Mouse (Mus musculus): ENCODE results near the gene Gm49416. TPM values are rescaled to one million over a fixed set of nuclear protein-coding genes. Genes with fewer than 3 reads are reported as not detected.
A peak's percentile ranks its signal among the peaks of the same experiment; 100 is the strongest.
"Not testable (repeated sequence)": the region's sequence is repeated elsewhere in the genome, so short reads cannot be mapped to it uniquely, and the experiment has no call there.

The Gm49416 gene
- polyA plus RNA-seq, 2 experiments, result not detected

- H3K9me3 ChIP-seq (ENCODE audit: control insufficient read depth, low read length), result no peaks in the 10 kb centered on the region
- DNase-seq (ENCODE audit: low read depth in 3 of 3, low spot score in 3 of 3), result no peak
- WGBS (ENCODE audit: insufficient replicate concordance), result 57% methylated on average over 10 of the region's 10 CpGs
Observed at GRCm38 (mm10) chr19:8852236-8852928, 36.3 kb upstream of the Gm49416 start.

GRCm38 (mm10) chr19:8853117-8853516 lies 35.6 kb upstream of the Gm49416 start:
- WGBS (ENCODE audit: insufficient replicate concordance), result 73% methylated on average over 3 of the region's 3 CpGs

More at GRCm38 (mm10) chr19:8852236-8852928, 36.3 kb upstream of the Gm49416 start:
- no peak overlapping the region for H3K4me3 ChIP-seq (ENCODE audit: insufficient read depth in 1 of 2, low read depth in 2 of 2, low read length in 2 of 2)
- no peaks in the 10 kb centered on the region; the same call in 1 of the 2 replicates for H3K36me3 ChIP-seq (replicated peaks; ENCODE audit: control insufficient read depth, insufficient read depth, low read depth)
- 0 out of 4 replicates have a peak, but pooled peaks cover 0 to 4% of the 10 kb centered on the region in 2 experiments for H3K4me1 ChIP-seq (replicated peaks; ENCODE audit: control insufficient read depth in 2 of 2, insufficient read depth in 2 of 2, low read length in 1 of 2)
- H3K4me2 ChIP-seq (ENCODE audit: low read depth), result no peak overlapping the region
- no peak overlapping the region for H3K27ac ChIP-seq
- no peak for ATAC-seq (ENCODE audit: insufficient read depth)
- no peaks in the 10 kb centered on the region for H3K27me3 ChIP-seq (ENCODE audit: control insufficient read depth, insufficient read depth, low read length)
- no peak for TF ChIP-seq CTCF (IDR thresholded peaks at IDR 0.05; ENCODE audit: low read depth)
- TF ChIP-seq EP300 (IDR thresholded peaks at IDR 0.05; ENCODE audit: low read depth), result no peak
- no peak overlapping the region for H3K9ac ChIP-seq (replicated peaks)

GRCm38 (mm10) chr19:8857689-8858088 lies 31.0 kb upstream of the Gm49416 start:
- Histone ChIP-seq H3K27ac (no peak overlapping the region), H3K4me1 (replicated peaks; ENCODE audit: control insufficient read depth in 2 of 2, insufficient read depth in 2 of 2, low read length in 1 of 2) (no peaks in the 10 kb centered on the region), H3K36me3 (replicated peaks; ENCODE audit: control insufficient read depth, insufficient read depth, low read depth) (no peaks in the 10 kb centered on the region), H3K9me3 (ENCODE audit: control insufficient read depth, low read length) (no peaks in the 10 kb centered on the region), H3K9ac (replicated peaks) (no peak overlapping the region), H3K4me2 (ENCODE audit: low read depth) (no peak overlapping the region), H3K4me3 (ENCODE audit: insufficient read depth in 1 of 2, low read depth in 2 of 2, low read length in 2 of 2) (no peak overlapping the region), H3K27me3 (ENCODE audit: control insufficient read depth, insufficient read depth, low read length) (no peaks in the 10 kb centered on the region)
- WGBS (ENCODE audit: insufficient replicate concordance), result 27% methylated on average over 4 of the region's 4 CpGs
- DNase-seq (ENCODE audit: low read depth in 3 of 3, low spot score in 3 of 3), result no peak
- TF ChIP-seq CTCF (IDR thresholded peaks at IDR 0.05; ENCODE audit: low read depth), result peak; percentile 78
- TF ChIP-seq EP300 (IDR thresholded peaks at IDR 0.05; ENCODE audit: low read depth), result no peak
- ATAC-seq (ENCODE audit: insufficient read depth), result no peak

More at GRCm38 (mm10) chr19:8853117-8853516, 35.6 kb upstream of the Gm49416 start:
- TF ChIP-seq CTCF (IDR thresholded peaks at IDR 0.05; ENCODE audit: low read depth) (no peak), EP300 (IDR thresholded peaks at IDR 0.05; ENCODE audit: low read depth) (no peak)
- H3K4me3 ChIP-seq (ENCODE audit: insufficient read depth in 1 of 2, low read depth in 2 of 2, low read length in 2 of 2), result no peak overlapping the region
- no peak overlapping the region for H3K9ac ChIP-seq (replicated peaks)
- no peak for DNase-seq (ENCODE audit: low read depth in 3 of 3, low spot score in 3 of 3)
- no peaks in the 10 kb centered on the region for H3K27me3 ChIP-seq (ENCODE audit: control insufficient read depth, insufficient read depth, low read length)
- 0 out of 4 replicates have a peak, but pooled peaks cover 0 to 4% of the 10 kb centered on the region in 2 experiments for H3K4me1 ChIP-seq (replicated peaks; ENCODE audit: control insufficient read depth in 2 of 2, insufficient read depth in 2 of 2, low read length in 1 of 2)
- ATAC-seq (ENCODE audit: insufficient read depth), result no peak
- H3K4me2 ChIP-seq (ENCODE audit: low read depth), result no peak overlapping the region
- no peaks in the 10 kb centered on the region for H3K36me3 ChIP-seq (replicated peaks; ENCODE audit: control insufficient read depth, insufficient read depth, low read depth)
- no peaks in the 10 kb centered on the region for H3K9me3 ChIP-seq (ENCODE audit: control insufficient read depth, low read length)
- no peak overlapping the region for H3K27ac ChIP-seq

- no peak for DNase-seq (ENCODE audit: low read depth in 3 of 3, low spot score in 3 of 3)
- 28% methylated on average over 1 of the region's 1 CpGs for WGBS (ENCODE audit: insufficient replicate concordance)
Observed at GRCm38 (mm10) chr19:8859018-8859417, 29.7 kb upstream of the Gm49416 start.

GRCm38 (mm10) chr19:8864265-8864664 lies 24.5 kb upstream of the Gm49416 start:
- DNase-seq (ENCODE audit: low read depth in 3 of 3, low spot score in 3 of 3) (no peak), ATAC-seq (ENCODE audit: insufficient read depth) (no peak)
- Histone ChIP-seq H3K27me3 (ENCODE audit: control insufficient read depth, insufficient read depth, low read length) (no peaks in the 10 kb centered on the region), H3K9me3 (ENCODE audit: control insufficient read depth, low read length) (no peaks in the 10 kb centered on the region), H3K4me1 (replicated peaks; ENCODE audit: control insufficient read depth in 2 of 2, insufficient read depth in 2 of 2, low read length in 1 of 2) (no peaks in the 10 kb centered on the region), H3K4me3 (ENCODE audit: insufficient read depth in 1 of 2, low read depth in 2 of 2, low read length in 2 of 2) (no peak overlapping the region), H3K4me2 (ENCODE audit: low read depth) (no peak overlapping the region), H3K9ac (replicated peaks) (no peak overlapping the region), H3K36me3 (replicated peaks; ENCODE audit: control insufficient read depth, insufficient read depth, low read depth) (no peaks in the 10 kb centered on the region), H3K27ac (no peak overlapping the region)
- WGBS (ENCODE audit: insufficient replicate concordance), result 76% methylated on average over 6 of the region's 6 CpGs
- TF ChIP-seq EP300 (IDR thresholded peaks at IDR 0.05; ENCODE audit: low read depth) (no peak), CTCF (IDR thresholded peaks at IDR 0.05; ENCODE audit: low read depth) (no peak)

More at GRCm38 (mm10) chr19:8859018-8859417, 29.7 kb upstream of the Gm49416 start:
- H3K27ac ChIP-seq, result no peak overlapping the region
- no peaks in the 10 kb centered on the region for H3K36me3 ChIP-seq (replicated peaks; ENCODE audit: control insufficient read depth, insufficient read depth, low read depth)
- H3K4me3 ChIP-seq (ENCODE audit: insufficient read depth in 1 of 2, low read depth in 2 of 2, low read length in 2 of 2), result no peak overlapping the region
- H3K4me2 ChIP-seq (ENCODE audit: low read depth), result no peak overlapping the region
- H3K9me3 ChIP-seq (ENCODE audit: control insufficient read depth, low read length), result no peaks in the 10 kb centered on the region
- ATAC-seq (ENCODE audit: insufficient read depth), result no peak
- no peaks in the 10 kb centered on the region for H3K27me3 ChIP-seq (ENCODE audit: control insufficient read depth, insufficient read depth, low read length)
- no peak overlapping the region for H3K9ac ChIP-seq (replicated peaks)
- no peaks in the 10 kb centered on the region for H3K4me1 ChIP-seq (replicated peaks; ENCODE audit: control insufficient read depth in 2 of 2, insufficient read depth in 2 of 2, low read length in 1 of 2)
- peak; percentile 70 for TF ChIP-seq CTCF (IDR thresholded peaks at IDR 0.05; ENCODE audit: low read depth)
- TF ChIP-seq EP300 (IDR thresholded peaks at IDR 0.05; ENCODE audit: low read depth), result no peak

GRCm38 (mm10) chr19:8870381-8870780 lies 18.3 kb upstream of the Gm49416 start:
- Histone ChIP-seq H3K4me1 (replicated peaks; ENCODE audit: control insufficient read depth in 2 of 2, insufficient read depth in 2 of 2, low read length in 1 of 2) (peaks cover 9 to 10% of the 10 kb centered on the region in 2 experiments), H3K36me3 (replicated peaks; ENCODE audit: control insufficient read depth, insufficient read depth, low read depth) (peaks cover 20% of the 10 kb centered on the region), H3K4me2 (ENCODE audit: low read depth) (peak overlapping the region; percentile 70), H3K4me3 (ENCODE audit: insufficient read depth in 1 of 2, low read depth in 2 of 2, low read length in 2 of 2) (peak overlapping the region in 1 of 2 experiments; percentile 97; a peak in 2 of 4 replicates), H3K27ac (peak overlapping the region; percentile 75), H3K9ac (replicated peaks) (peak overlapping the region; percentile 98)
- H3K9me3 ChIP-seq (ENCODE audit: control insufficient read depth, low read length); H3K27me3 ChIP-seq (ENCODE audit: control insufficient read depth, insufficient read depth, low read length); ATAC-seq (ENCODE audit: insufficient read depth); DNase-seq (ENCODE audit: low read depth in 3 of 3, low spot score in 3 of 3): not testable (repeated sequence)
- WGBS (ENCODE audit: insufficient replicate concordance), result 48% methylated on average over 3 of the region's 3 CpGs

Measured in liver, embryonic 14.5 days (tissue).